Mouse (Mus musculus) c-Kit-positive CD71-positive TER-119-negative erythroid progenitor cells, embryonic 14.5 days (primary cell): ENCODE results near the gene Kank2.
A peak's percentile ranks its signal among the peaks of the same experiment; 100 is the strongest.
"Not testable (repeated sequence)": the region's sequence is repeated elsewhere in the genome, so short reads cannot be mapped to it uniquely, and the experiment has no call there.

Source experiments
- DNase-seq: peaks from one replicate; pipeline ENCODE4 v3.0.0-alpha.2; 2013; ENCODE audit warnings: low read depth

Kank2 gene

GRCm38 (mm10) chr9:21818125-21818524, 19.6 kb upstream of the Kank2 start:
- DNase-seq, result no peak

- no peak for DNase-seq
Measured at GRCm38 (mm10) chr9:21816716-21817305, 18.3 kb upstream of the Kank2 start.

- no peak for DNase-seq
Measured at GRCm38 (mm10) chr9:21811170-21811569, 12.6 kb upstream of the Kank2 start.

- DNase-seq, result peak; percentile 19
Measured at GRCm38 (mm10) chr9:21808561-21808960, 10.0 kb upstream of the Kank2 start.

GRCm38 (mm10) chr9:21806976-21807375, 8.4 kb upstream of the Kank2 start:
- no peak for DNase-seq

GRCm38 (mm10) chr9:21806363-21806762, 7.8 kb upstream of the Kank2 start:
- no peak for DNase-seq

GRCm38 (mm10) chr9:21803986-21804644, 5.6 kb upstream of the Kank2 start:
- DNase-seq, result peak; percentile 53

- DNase-seq, result no peak
Measured at GRCm38 (mm10) chr9:21801591-21801990, 3.0 kb upstream of the Kank2 start.

GRCm38 (mm10) chr9:21801121-21801520, 2.6 kb upstream of the Kank2 start:
- DNase-seq, result no peak

GRCm38 (mm10) chr9:21799010-21799350, 436 bp upstream of the Kank2 start:
- no peak for DNase-seq

GRCm38 (mm10) chr9:21797921-21798344, 611 bp downstream of the Kank2 start:
- no peak for DNase-seq

GRCm38 (mm10) chr9:21796919-21797318, 1.6 kb downstream of the Kank2 start:
- no peak for DNase-seq

GRCm38 (mm10) chr9:21796259-21796658, 2.3 kb downstream of the Kank2 start:
- DNase-seq, result no peak

- DNase-seq, result no peak
Measured at GRCm38 (mm10) chr9:21795579-21795978, 3.0 kb downstream of the Kank2 start.

- DNase-seq, result no peak
Measured at GRCm38 (mm10) chr9:21794925-21795324, 3.6 kb downstream of the Kank2 start.

GRCm38 (mm10) chr9:21794344-21794834, 4.2 kb downstream of the Kank2 start:
- no peak for DNase-seq

- not testable (repeated sequence) for DNase-seq
Measured at GRCm38 (mm10) chr9:21793507-21793906, 5.0 kb downstream of the Kank2 start.

- DNase-seq, result no peak
Measured at GRCm38 (mm10) chr9:21792644-21793043, 5.9 kb downstream of the Kank2 start.

- no peak for DNase-seq
Measured at GRCm38 (mm10) chr9:21791861-21792260, 6.7 kb downstream of the Kank2 start.

- no peak for DNase-seq
Measured at GRCm38 (mm10) chr9:21788234-21788633, 10.3 kb downstream of the Kank2 start.

- DNase-seq, result no peak
Measured at GRCm38 (mm10) chr9:21787654-21788053, 10.9 kb downstream of the Kank2 start.

- DNase-seq, result peak; percentile 42
Measured at GRCm38 (mm10) chr9:21786906-21787305, 11.6 kb downstream of the Kank2 start.

GRCm38 (mm10) chr9:21786309-21786708, 12.2 kb downstream of the Kank2 start:
- not testable (repeated sequence) for DNase-seq
